Mouse (Mus musculus) hindbrain, postnatal 0 days (tissue): Measurements from ENCODE around the gene Fads3. TPM values are rescaled to one million over a fixed set of nuclear protein-coding genes. Genes with fewer than 3 reads are reported as not detected.

ENCODE experiments used
- ATAC-seq: fragments of 200-750 bp; cut with Nextera tagmentation; 2 replicates; pipeline ENCODE4 v1.8.0; 2017; ENCODE audit warnings: mild to moderate bottlenecking, moderate TSS enrichment, moderate library complexity
- DNase-seq: peaks from one replicate; pipeline ENCODE4 v3.0.0-alpha.2; 2015; ENCODE audit warnings: low spot score
- H3K27ac ChIP-seq: fragments of 300-500 bp; sonication (generic); 2 replicates; pipeline ENCODE4 v1.5.1; 2014; ENCODE audit warnings: mild to moderate bottlenecking
- H3K27me3 ChIP-seq: fragments of 300-500 bp; sonication (generic); 2 replicates; pipeline ENCODE4 v1.6.1; 2014; ENCODE audit warnings: low read length, mixed read lengths; ENCODE audit not compliant: insufficient read depth
- H3K36me3 ChIP-seq: fragments of 300-500 bp; sonication (generic); 2 replicates; pipeline ENCODE4 v1.6.1; 2014; ENCODE audit warnings: low read length, mixed read lengths; ENCODE audit not compliant: insufficient read depth
- H3K4me1 ChIP-seq: fragments of 300-500 bp; sonication (generic); 2 replicates; pipeline ENCODE4 v1.6.1; 2014; ENCODE audit warnings: antibody characterized with exemption, low read length, mixed read lengths; ENCODE audit not compliant: insufficient read depth
- H3K4me2 ChIP-seq: fragments of 300-500 bp; sonication (generic); 2 replicates; pipeline ENCODE4 v1.6.1; 2014; ENCODE audit warnings: low read depth, mild to moderate bottlenecking, low read length, moderate library complexity, mixed read lengths
- H3K4me3 ChIP-seq: fragments of 300-500 bp; sonication (generic); 2 replicates; pipeline ENCODE4 v1.5.1; 2014; ENCODE audit warnings: low read length
- H3K9ac ChIP-seq: fragments of 300-500 bp; sonication (generic); replicated peaks from 2 replicates; pipeline ENCODE4 v1.6.1; 2014; ENCODE audit warnings: mild to moderate bottlenecking, low read length, moderate library complexity, mixed read lengths
- H3K9me3 ChIP-seq: fragments of 300-500 bp; sonication (generic); 2 replicates; pipeline ENCODE4 v1.6.1; 2016; ENCODE audit warnings: low read length, mixed read lengths
- CTCF ChIP-seq: IDR thresholded peaks from 2 replicates; pipeline ENCODE4 v1.5.1; 2016; ENCODE audit warnings: antibody characterized with exemption, control low read depth, low read depth
- WGBS: fragments of 180-500 bp; shearing (Covaris S2); extraction: QIAGEN DNeasy Blood & Tissue Kit; methylation state at CpG from one replicate; pipeline ENCODE4 v1.1.7; 2014; 5-methylcytosine and 5-hydroxymethylcytosine counted together
- polyA plus RNA-seq: library from polyadenylated mRNA; unstranded; fragments of >200 nt; fragmentation: Nextera tagmentation; extraction: Ambion mirVana; gene quantifications from 2 replicates; pipeline ENCODE4 v1.2.1, GENCODE M21; 2015
- total RNA-seq: library from RNA; depleted of rRNA; stranded (reverse); fragments of >200 nt; gene quantifications from 2 replicates; pipeline ENCODE4 v1.2.3, GENCODE M21; 2014

Gene Fads3
- total and polyA plus RNA-seq, 2 experiments from 2014 or later: 37.4 to 59.0 TPM

- WGBS: 29% methylated on average over 8 of the region's 8 CpGs
- Histone ChIP-seq H3K4me2 (no peak overlapping the region), H3K4me3 (no peak overlapping the region), H3K27me3 (no peaks in the 10 kb centered on the region), H3K27ac (no peak overlapping the region), H3K36me3 (peaks cover 4% of the 10 kb centered on the region; the same call in 1 of the 2 replicates), H3K9me3 (no peaks in the 10 kb centered on the region), H3K4me1 (no peaks in the 10 kb centered on the region), H3K9ac (no peak overlapping the region)
- DNase-seq (peak; percentile 83), ATAC-seq (peak; percentile 38; the same call in 1 of the 2 replicates)
- TF ChIP-seq CTCF: peak; percentile 91
Measured at GRCm38 (mm10) chr19:10033211-10033973, 8.0 kb upstream of the Fads3 start.

DNA sequence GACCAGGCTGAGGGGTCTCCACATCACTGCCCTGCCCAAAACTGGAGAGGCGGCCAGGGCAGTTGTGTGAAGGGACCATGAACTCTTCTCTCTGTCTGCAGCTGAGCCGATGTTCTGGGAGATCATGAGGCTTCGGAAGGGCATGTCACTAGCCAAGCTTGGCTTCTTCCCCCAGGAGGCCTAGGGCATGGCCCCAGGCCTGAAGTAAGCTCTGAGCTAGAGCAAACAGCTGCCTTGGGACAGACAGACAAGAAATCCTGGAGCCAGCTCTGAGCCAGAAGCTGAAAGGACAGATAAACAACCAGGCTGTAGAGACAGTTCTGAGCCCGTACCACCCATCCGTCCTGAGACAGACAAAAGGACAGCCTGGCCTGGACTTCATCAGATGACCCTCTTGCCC is 7.0 kb upstream of the Fads3 start:
- Histone ChIP-seq H3K36me3 (peaks cover 4% of the 10 kb centered on the region; the same call in 1 of the 2 replicates), H3K9me3 (no peaks in the 10 kb centered on the region), H3K4me3 (no peak overlapping the region), H3K9ac (no peak overlapping the region), H3K4me1 (no peaks in the 10 kb centered on the region), H3K27ac (no peak overlapping the region), H3K27me3 (no peaks in the 10 kb centered on the region), H3K4me2 (no peak overlapping the region)
- WGBS: 78% methylated on average over 5 of the region's 5 CpGs
- no peak for DNase-seq
- no peak for ATAC-seq
- TF ChIP-seq CTCF: no peak

DNA sequence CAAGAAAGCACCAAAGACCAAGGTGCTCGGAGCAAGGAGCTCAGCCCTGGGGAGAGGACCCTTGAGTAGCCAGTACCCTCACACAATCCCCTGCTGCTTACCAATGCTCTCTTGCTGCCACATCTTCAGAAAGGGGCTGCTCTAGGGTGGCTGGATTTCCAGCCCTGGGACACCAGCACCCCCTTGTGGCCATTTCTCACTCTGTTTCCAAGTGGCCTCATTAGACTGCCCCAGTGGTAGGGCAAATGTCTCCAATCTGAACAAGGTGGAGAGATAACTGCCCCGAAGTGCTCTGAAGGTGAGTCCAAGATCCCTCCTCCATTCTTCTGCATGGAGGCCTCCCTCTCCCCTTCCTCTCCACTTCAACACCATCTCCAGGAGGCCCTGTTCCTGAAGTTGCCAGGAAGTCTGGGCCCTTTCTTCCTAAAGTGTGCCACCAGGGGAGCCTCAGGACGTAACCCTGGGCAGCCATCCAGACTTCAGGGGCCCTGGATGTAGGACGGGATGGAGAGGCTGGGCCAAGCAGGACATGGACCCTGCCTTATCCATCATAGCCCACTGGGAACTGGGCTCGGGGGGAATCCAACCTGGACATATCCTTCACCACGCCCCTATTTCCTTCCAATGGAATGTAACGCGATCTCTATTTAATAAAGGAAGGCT is 6.5 kb upstream of the Fads3 start:
- H3K36me3 ChIP-seq: no peaks in the 10 kb centered on the region; the same call in 1 of the 2 replicates
- no peaks in the 10 kb centered on the region for H3K4me1 ChIP-seq
- DNase-seq: peak; percentile 78
- no peak overlapping the region for H3K9ac ChIP-seq
- H3K27ac ChIP-seq: no peak overlapping the region
- WGBS: 54% methylated on average over 8 of the region's 8 CpGs
- no peak overlapping the region for H3K4me2 ChIP-seq
- peak; percentile 74; the same call in 1 of the 2 replicates for ATAC-seq
- no peak overlapping the region for H3K4me3 ChIP-seq
- peak; percentile 91 for TF ChIP-seq CTCF
- H3K27me3 ChIP-seq: no peaks in the 10 kb centered on the region
- H3K9me3 ChIP-seq: no peaks in the 10 kb centered on the region

DNA sequence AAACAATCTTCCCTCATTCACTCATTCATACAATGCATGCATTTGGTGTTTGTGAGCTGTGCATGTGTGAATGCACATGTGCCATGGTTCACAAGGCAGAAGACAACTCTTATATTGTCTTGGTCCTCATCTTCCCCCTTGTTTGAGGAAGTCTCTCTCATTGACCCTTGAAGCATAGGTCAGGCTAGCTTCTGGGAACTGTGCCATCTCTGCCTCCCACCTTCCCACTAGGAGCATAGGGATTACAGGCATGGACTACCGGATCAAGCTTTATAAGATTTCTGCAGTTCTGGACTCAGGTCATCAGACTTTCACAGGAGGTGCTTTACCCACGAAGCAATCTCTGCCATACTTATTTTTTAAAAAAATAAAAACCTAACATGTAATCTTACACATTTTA is 3.8 kb upstream of the Fads3 start:
- no peaks in the 10 kb centered on the region for H3K27me3 ChIP-seq
- H3K9ac ChIP-seq: no peak overlapping the region
- no peak overlapping the region for H3K4me3 ChIP-seq
- WGBS: 56% methylated on average over 2 of the region's 2 CpGs
- ATAC-seq: no peak
- no peak for TF ChIP-seq CTCF
- no peak overlapping the region for H3K4me2 ChIP-seq
- peaks cover 3% of the 10 kb centered on the region; the same call in 1 of the 2 replicates for H3K4me1 ChIP-seq
- DNase-seq: no peak
- H3K27ac ChIP-seq: no peak overlapping the region
- H3K9me3 ChIP-seq: no peaks in the 10 kb centered on the region
- H3K36me3 ChIP-seq: no peaks in the 10 kb centered on the region; the same call in 1 of the 2 replicates

- no peaks in the 10 kb centered on the region for H3K36me3 ChIP-seq
- WGBS: 75% methylated on average over 3 of the region's 3 CpGs
- H3K4me2 ChIP-seq: no peak overlapping the region
- H3K4me3 ChIP-seq: no peak overlapping the region
- peaks cover 11% of the 10 kb centered on the region; the same call in 1 of the 2 replicates for H3K4me1 ChIP-seq
- H3K27ac ChIP-seq: no peak overlapping the region
- DNase-seq (no peak), ATAC-seq (no peak)
- H3K9me3 ChIP-seq: no peaks in the 10 kb centered on the region
- TF ChIP-seq CTCF: no peak
- no peak overlapping the region for H3K9ac ChIP-seq
- H3K27me3 ChIP-seq: no peaks in the 10 kb centered on the region
Measured at GRCm38 (mm10) chr19:10038364-10038763, 3.0 kb upstream of the Fads3 start.

- Histone ChIP-seq H3K9ac (no peak overlapping the region), H3K36me3 (no peaks in the 10 kb centered on the region), H3K4me3 (no peak overlapping the region), H3K27ac (no peak overlapping the region), H3K4me2 (no peak overlapping the region), H3K4me1 (peaks cover 17% of the 10 kb centered on the region; the same call in 1 of the 2 replicates), H3K27me3 (no peaks in the 10 kb centered on the region), H3K9me3 (no peaks in the 10 kb centered on the region)
- no peak for TF ChIP-seq CTCF
- DNase-seq (peak; percentile 56), ATAC-seq (no peak)
- 25% methylated on average over 3 of the region's 3 CpGs for WGBS
Measured at GRCm38 (mm10) chr19:10038910-10039309, 2.5 kb upstream of the Fads3 start.
